Comparison of ENCODE assay signal across 26 mouse cellular contexts in genomic region chr2:156928606-156929005, GRCm38 (mm10). TPM values are rescaled to one million over a fixed set of nuclear protein-coding genes. Genes with fewer than 3 reads are reported as not detected.
DNase-seq lines count a peak whose midpoint lies in the region; ATAC-seq and TF ChIP-seq lines count a peak whose summit lies in the region.
"Had no signal": no experiment of that assay in that cellular context is flagged by ENCODE, and none has a peak within 500 bp of the region (broad histone marks: within the 10 kb centered on the region; RNA-seq: fewer than 3 reads in every experiment).

No protein-coding gene starts in this region.

- H3K27ac ChIP-seq in layer of hippocampus, adult 2 months = peak overlapping the region; percentile 51
- peak overlapping the region; percentile 55; the same call in 1 of the 2 replicates for H3K27ac ChIP-seq in liver, embryonic 13.5 days
- H3K27ac ChIP-seq: embryonic facial prominence, embryonic 13.5 days; embryonic facial prominence, embryonic 15.5 days; forebrain, embryonic 10.5 days; forebrain, embryonic 12.5 days had no signal

- WGBS in liver, embryonic 13.5 days (ENCODE audit: insufficient replicate concordance) = 90% methylated on average over 6 of the region's 6 CpGs

- H3K4me3 ChIP-seq in layer of hippocampus, adult 2 months = no peak overlapping the region
- no peak overlapping the region for H3K4me3 ChIP-seq in liver, embryonic 13.5 days (replicated peaks)
- H3K4me3 ChIP-seq: embryonic facial prominence, embryonic 13.5 days; embryonic facial prominence, embryonic 15.5 days; erythroblast, embryonic 14.5 days; forebrain, embryonic 10.5 days; forebrain, embryonic 12.5 days had no signal

- no peak overlapping the region for H3K4me2 ChIP-seq in liver, embryonic 13.5 days
- H3K4me2 ChIP-seq: embryonic facial prominence, embryonic 13.5 days; embryonic facial prominence, embryonic 15.5 days; forebrain, embryonic 12.5 days had no signal

- H3K9ac ChIP-seq in liver, embryonic 13.5 days = no peak overlapping the region
- H3K9ac ChIP-seq: embryonic facial prominence, embryonic 13.5 days; embryonic facial prominence, embryonic 15.5 days; forebrain, embryonic 12.5 days had no signal

- H3K27me3 ChIP-seq in liver, embryonic 13.5 days = no peaks in the 10 kb centered on the region
- H3K27me3 ChIP-seq: CH12.LX; embryonic facial prominence, embryonic 13.5 days; embryonic facial prominence, embryonic 15.5 days; forebrain, embryonic 12.5 days; Patski had no signal

- H3K9me3 ChIP-seq in liver, embryonic 13.5 days (replicated peaks) = no peaks in the 10 kb centered on the region
- H3K9me3 ChIP-seq: embryonic facial prominence, embryonic 15.5 days; forebrain, embryonic 10.5 days; forebrain, embryonic 12.5 days had no signal

- no peak for TF ChIP-seq CTCF in layer of hippocampus, adult 2 months (conservative IDR thresholded peaks at IDR 0.05)

- H3K4me1 ChIP-seq in liver, embryonic 13.5 days (replicated peaks) = peaks cover 66% of the 10 kb centered on the region

- peak; percentile 3 for DNase-seq in cerebellum, adult 11 months
- DNase-seq in cerebellum, postnatal 25 days = no peak
- DNase-seq in layer of hippocampus, adult 2 months (ENCODE audit: low spot score in 2 of 2) = no peak
- no peak for DNase-seq in layer of hippocampus, postnatal 25 days (ENCODE audit: extremely low spot score in 1 of 2, low spot score in 1 of 2)
- DNase-seq in liver, embryonic 13.5 days = no peak
- DNase-seq in liver = no peak
- DNase-seq: adrenal gland, adult 8-10 months; adrenal gland, postnatal 14 days; adrenal gland, postnatal 36 days; B cell, adult 2 months; cerebellum, adult 18-20 months; cerebellum, adult 8-10 months; cerebellum, adult 9-11 months; cerebellum, postnatal 14 days; embryo, embryonic 11 days had no signal

- peaks cover 59% of the 10 kb centered on the region for H3K36me3 ChIP-seq in liver, embryonic 13.5 days

- no peak for ATAC-seq in liver, embryonic 13.5 days (ENCODE audit: low read depth)
- ATAC-seq: activated CD4-positive, CD25-positive, alpha-beta regulatory T cell, adult 4 months; CD4-positive, CD25-positive, alpha-beta regulatory T cell, adult 4 months; forebrain, embryonic 14.5 days; forebrain, embryonic 16.5 days; Patski had no signal

RNA-seq across cellular contexts. Expression of gene Sla2, which starts 41.6 kb away (rescaled TPM):
- under 1 TPM; 0.31 to 0.34 TPM for total RNA-seq in layer of hippocampus, adult 2 months (2021)
- total RNA-seq in layer of hippocampus, postnatal 25 days (2021) = under 1 TPM; 0.28 to 0.49 TPM
- polyA plus RNA-seq in liver, embryonic 13.5 days (2015; fragmentation: Nextera tagmentation; extraction: Ambion mirVana) = 3.1 and 3.3 TPM in 2 replicates
- total RNA-seq: adrenal gland, postnatal 36 days had no signal
